In genomic region chr5:111574219-111574840, GRCm38 (mm10) we compare ENCODE assay signal across 10 mouse cellular contexts.
A peak's percentile ranks its signal among the peaks of the same experiment; 100 is the strongest.
DNase-seq lines count a peak whose midpoint lies in the region.
"Had no signal": no experiment of that assay in that cellular context is flagged by ENCODE, and none has a peak within 500 bp of the region (broad histone marks: within the 10 kb centered on the region; RNA-seq: fewer than 3 reads in every experiment).

No protein-coding gene starts in this region.

- peak; percentile 25 for DNase-seq in embryo, embryonic 10 days (ENCODE audit: low spot score)
- no peak for DNase-seq in embryo, embryonic 9.5 days (ENCODE audit: extremely low spot score)
- peak; percentile 45 to 49 for DNase-seq in heart, postnatal 14 days
- no peak for DNase-seq in heart, adult 9 months (ENCODE audit: low spot score in 2 of 2)
- peak; percentile 56 for DNase-seq in right cerebral cortex, adult 18-20 months
- DNase-seq in right cerebral cortex, postnatal 4 days, result no peak
- peak; percentile 63 for DNase-seq in yolk sac, embryonic 10.5 days (ENCODE audit: low spot score)
- no peak for DNase-seq in ovary, adult 18-20 months (ENCODE audit: low spot score)
- DNase-seq: cerebellum, postnatal 36 days; lung, postnatal 4 days had no signal

- intact Hi-C loops in heart, postnatal 14 days (cut with DNase I), result no loop called here

Comparison
In these comparisons a context has a peak if more than half of its experiments do, and no peak if none do; other contexts are left out.
1. DNase-seq: peak in embryo, embryonic 10 days (single experiment), heart, postnatal 14 days (2 of 2), right cerebral cortex, adult 18-20 months (single experiment) and yolk sac, embryonic 10.5 days (single experiment); none in embryo, embryonic 9.5 days (single experiment), heart, adult 9 months (0 of 2), right cerebral cortex, postnatal 4 days (single experiment) and ovary, adult 18-20 months (single experiment).